Mouse (Mus musculus): ENCODE data around the gene Tecta. TPM values are rescaled to one million over a fixed set of nuclear protein-coding genes. Genes with fewer than 3 reads are reported as not detected.

Tecta gene
- polyA plus RNA-seq, 1 experiment from 2014 or later = 0.34 TPM

DNA sequence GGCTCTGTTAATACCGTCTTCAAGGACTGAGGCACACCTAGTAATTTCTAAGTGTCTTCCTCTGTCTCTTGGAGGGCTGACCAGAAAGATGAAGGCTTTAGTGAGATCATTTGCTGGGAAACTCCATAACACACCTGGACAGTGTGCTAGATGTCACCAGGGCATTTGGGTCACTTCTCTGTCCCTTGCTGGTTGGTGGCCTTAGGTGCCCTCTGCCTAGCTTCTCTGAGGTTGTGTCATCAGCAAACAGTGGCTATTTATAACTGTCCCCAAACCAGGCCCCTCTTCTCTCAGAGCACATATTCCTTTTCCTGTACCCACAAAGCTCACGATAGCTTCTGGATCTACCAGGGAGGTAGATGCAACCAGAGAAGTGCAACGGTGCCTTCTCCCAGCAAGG is 64.8 kb downstream of the Tecta start:
- no peaks in the 10 kb centered on the region for H3K36me3 ChIP-seq
- H3K4me2 ChIP-seq (replicated peaks) = no peak overlapping the region
- ATAC-seq (ENCODE audit: low FRiP score, low read depth) = no peak
- H3K9ac ChIP-seq (replicated peaks) = no peak overlapping the region
- H3K27me3 ChIP-seq = no peaks in the 10 kb centered on the region
- H3K27ac ChIP-seq (replicated peaks) = no peak overlapping the region
- no peaks in the 10 kb centered on the region for H3K9me3 ChIP-seq
- no peak overlapping the region for H3K4me3 ChIP-seq
- peaks cover 4% of the 10 kb centered on the region; the same call in 1 of the 2 replicates for H3K4me1 ChIP-seq
- WGBS = 95% methylated on average over 3 of the region's 3 CpGs

DNA sequence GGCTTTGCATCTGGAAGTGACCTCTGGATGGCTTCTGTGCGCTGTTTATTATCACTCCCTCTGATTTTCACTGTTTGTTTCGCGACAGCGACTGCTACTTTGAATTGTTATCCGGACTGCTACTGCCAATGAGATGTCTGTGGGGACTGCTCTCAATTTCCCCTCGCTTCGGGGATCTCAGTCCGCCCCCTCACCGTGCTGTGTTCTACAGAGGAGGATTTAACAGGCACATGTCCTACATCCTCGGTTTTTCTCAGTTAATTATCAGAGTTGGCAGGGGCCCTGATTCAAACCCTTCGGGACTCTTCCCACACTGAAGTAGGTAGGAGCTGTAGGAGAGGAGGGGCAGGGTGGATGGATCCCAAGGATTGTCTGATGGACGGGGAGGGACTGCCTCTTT is 67.0 kb downstream of the Tecta start:
- no peak for ATAC-seq (ENCODE audit: low FRiP score, low read depth)
- Histone ChIP-seq H3K4me3 (no peak overlapping the region), H3K27ac (replicated peaks) (no peak overlapping the region), H3K9ac (replicated peaks) (no peak overlapping the region), H3K4me2 (replicated peaks) (no peak overlapping the region), H3K27me3 (no peaks in the 10 kb centered on the region), H3K36me3 (no peaks in the 10 kb centered on the region), H3K4me1 (no peaks in the 10 kb centered on the region), H3K9me3 (no peaks in the 10 kb centered on the region)
- whole genome bisulfite sequencing = 81% methylated on average over 12 of the region's 12 CpGs

DNA sequence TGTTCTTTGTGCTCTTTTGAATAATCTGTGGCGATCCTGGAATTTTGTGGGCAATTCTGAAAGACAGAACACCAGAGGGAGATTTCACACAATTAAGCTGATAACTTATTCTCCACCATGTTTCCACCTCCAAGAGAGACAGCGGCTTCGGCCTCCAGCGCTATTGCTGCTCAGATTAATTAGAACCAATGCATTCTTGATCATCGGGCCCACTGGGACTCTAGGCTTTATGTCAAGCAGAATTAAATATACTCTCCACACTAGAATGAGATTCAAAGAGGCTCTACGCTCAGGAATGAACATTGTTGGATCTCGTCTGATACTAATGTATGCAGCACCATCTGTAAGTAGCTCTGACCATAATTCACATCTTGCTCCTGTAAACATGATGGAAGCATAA is 68.4 kb downstream of the Tecta start:
- Histone ChIP-seq H3K27ac (replicated peaks) (no peak overlapping the region), H3K27me3 (no peaks in the 10 kb centered on the region), H3K9ac (replicated peaks) (no peak overlapping the region), H3K36me3 (no peaks in the 10 kb centered on the region), H3K4me1 (no peaks in the 10 kb centered on the region), H3K4me2 (replicated peaks) (no peak overlapping the region), H3K9me3 (no peaks in the 10 kb centered on the region), H3K4me3 (no peak overlapping the region)
- WGBS = 83% methylated on average over 7 of the region's 7 CpGs
- no peak for ATAC-seq (ENCODE audit: low FRiP score, low read depth)

DNA sequence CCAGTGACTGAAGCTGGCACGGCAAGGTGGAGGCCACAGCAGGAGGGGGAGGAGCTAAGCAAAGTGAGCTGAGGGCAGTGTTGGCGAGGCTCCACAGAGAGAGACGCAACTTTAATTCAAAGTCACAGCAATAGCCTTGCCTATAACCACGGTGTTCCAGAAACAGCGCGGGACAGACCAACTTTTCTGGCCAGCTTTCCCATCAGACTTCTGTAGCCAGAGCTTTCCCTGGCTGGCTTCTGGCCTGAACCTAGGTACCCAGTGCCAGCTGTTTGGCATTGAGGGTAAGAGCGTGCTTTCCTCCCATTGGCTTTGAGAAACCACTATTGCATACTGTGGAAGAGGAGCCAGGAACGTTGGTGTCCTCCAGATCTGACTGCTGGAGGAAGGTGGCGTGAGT is 70.0 kb downstream of the Tecta start:
- no peak overlapping the region for H3K4me2 ChIP-seq (replicated peaks)
- H3K4me1 ChIP-seq = 0 out of 2 replicates have a peak, but pooled peaks cover 3% of the 10 kb centered on the region
- WGBS = 83% methylated on average over 9 of the region's 9 CpGs
- no peak overlapping the region for H3K27ac ChIP-seq (replicated peaks)
- no peak overlapping the region for H3K9ac ChIP-seq (replicated peaks)
- no peaks in the 10 kb centered on the region for H3K9me3 ChIP-seq
- H3K4me3 ChIP-seq = no peak overlapping the region
- H3K36me3 ChIP-seq = no peaks in the 10 kb centered on the region
- H3K27me3 ChIP-seq = peaks cover 5% of the 10 kb centered on the region
- ATAC-seq (ENCODE audit: low FRiP score, low read depth) = no peak

DNA sequence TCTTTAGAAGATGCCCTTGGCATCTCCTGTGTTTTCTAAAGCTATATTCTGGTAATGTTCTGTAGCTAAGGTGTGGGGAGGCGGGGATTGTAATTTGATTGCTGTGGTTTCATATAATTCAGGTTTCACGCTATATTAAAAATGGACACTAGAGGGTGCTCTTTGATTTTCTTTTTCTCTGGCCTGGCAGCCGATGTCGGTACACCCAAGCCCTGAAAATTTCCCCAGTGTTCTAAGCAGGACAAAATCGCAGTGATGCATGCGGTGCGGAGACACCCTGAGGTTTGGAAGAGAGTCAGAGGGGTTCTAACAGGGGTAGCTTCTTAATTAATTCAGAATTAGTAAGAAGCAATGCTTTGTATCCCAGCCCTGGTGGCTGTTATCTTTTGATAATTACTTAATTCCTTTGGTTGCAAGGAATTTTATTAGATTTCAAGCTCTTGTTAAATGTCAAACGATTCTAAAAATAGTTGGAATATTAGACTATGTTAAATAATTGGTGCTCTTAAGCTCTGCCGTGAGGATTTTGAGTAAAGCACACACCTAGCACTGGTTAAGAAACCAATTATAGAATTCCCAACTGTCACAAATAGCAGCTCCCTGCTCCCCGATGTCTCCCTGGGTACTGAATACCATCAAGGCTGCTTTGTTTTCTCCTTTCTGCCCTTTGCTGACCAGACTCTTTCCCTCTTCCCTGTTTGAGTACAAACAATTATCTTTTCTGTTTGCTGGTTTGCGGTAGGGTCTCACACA is 72.9 kb downstream of the Tecta start:
- Histone ChIP-seq H3K9ac (replicated peaks) (no peak overlapping the region), H3K27ac (replicated peaks) (no peak overlapping the region), H3K4me2 (replicated peaks) (no peak overlapping the region), H3K4me1 (0 out of 2 replicates have a peak, but pooled peaks cover 3% of the 10 kb centered on the region), H3K4me3 (no peak overlapping the region), H3K36me3 (no peaks in the 10 kb centered on the region), H3K27me3 (peaks cover 6% of the 10 kb centered on the region), H3K9me3 (no peaks in the 10 kb centered on the region)
- no peak for ATAC-seq (ENCODE audit: low FRiP score, low read depth)
- WGBS = 29% methylated on average over 11 of the region's 11 CpGs

DNA sequence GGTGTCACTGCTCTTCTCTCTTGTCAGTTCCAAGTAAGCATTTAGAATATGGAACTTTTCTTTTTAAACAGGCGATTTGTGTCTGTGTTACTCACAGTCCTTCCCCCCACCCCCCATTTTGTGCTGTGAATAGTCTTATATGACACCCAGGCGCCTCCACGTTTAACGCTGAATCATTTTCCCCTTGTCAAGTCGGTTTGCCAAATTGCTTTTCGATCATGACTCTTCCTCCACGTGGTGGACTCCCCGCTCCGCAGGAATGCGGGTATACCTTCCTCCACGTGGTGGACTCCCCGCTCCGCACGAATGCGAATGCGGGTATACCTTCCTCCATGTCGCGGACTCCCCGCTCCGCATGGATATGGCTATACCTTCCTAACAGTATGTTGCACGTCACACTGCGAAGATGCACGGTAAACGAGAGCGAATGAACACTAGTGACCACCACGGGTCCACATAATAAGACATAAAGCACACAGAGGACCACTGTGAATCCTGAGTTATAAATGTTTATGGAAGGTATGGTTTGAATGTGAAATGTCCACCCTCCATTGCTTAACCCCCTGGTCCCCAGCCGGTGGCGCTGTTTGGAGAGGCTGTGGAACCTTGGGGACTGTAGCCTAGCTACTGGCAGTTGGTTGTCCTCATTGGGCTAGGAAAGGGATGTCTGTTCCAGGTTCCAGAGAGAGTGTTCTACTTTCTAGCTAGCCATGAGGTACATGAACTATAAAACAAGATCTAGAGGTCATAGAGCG is 74.9 kb downstream of the Tecta start:
- no peaks in the 10 kb centered on the region for H3K9me3 ChIP-seq
- 0 out of 2 replicates have a peak, but pooled peaks cover 3% of the 10 kb centered on the region for H3K4me1 ChIP-seq
- H3K27me3 ChIP-seq = peaks cover 6% of the 10 kb centered on the region
- WGBS = 56% methylated on average over 29 of the region's 29 CpGs
- ATAC-seq (ENCODE audit: low FRiP score, low read depth) = no peak
- no peak overlapping the region for H3K4me3 ChIP-seq
- H3K27ac ChIP-seq (replicated peaks) = no peak overlapping the region
- H3K36me3 ChIP-seq = no peaks in the 10 kb centered on the region
- H3K4me2 ChIP-seq (replicated peaks) = peak overlapping the region; percentile 25
- H3K9ac ChIP-seq (replicated peaks) = no peak overlapping the region

DNA sequence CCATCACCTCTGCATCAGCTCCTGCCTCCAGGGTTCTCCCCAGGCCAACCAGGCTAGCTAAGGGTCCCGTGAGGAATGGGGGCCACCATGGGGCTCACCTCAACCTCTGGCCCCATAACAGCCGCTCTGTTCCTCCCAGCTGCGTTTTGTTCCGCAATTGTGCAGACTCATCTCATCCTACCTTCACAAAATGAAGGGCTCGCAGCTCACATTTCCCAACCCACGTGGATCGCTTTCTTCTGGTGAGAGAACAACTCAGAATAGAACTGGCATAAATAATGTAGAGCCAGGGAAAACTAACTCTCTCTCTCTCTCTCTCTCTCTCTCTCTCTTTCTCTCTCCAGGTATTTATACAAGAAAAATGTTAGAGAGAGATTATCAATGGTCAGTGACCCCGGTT is 76.5 kb downstream of the Tecta start:
- ATAC-seq (ENCODE audit: low FRiP score, low read depth) = no peak

DNA sequence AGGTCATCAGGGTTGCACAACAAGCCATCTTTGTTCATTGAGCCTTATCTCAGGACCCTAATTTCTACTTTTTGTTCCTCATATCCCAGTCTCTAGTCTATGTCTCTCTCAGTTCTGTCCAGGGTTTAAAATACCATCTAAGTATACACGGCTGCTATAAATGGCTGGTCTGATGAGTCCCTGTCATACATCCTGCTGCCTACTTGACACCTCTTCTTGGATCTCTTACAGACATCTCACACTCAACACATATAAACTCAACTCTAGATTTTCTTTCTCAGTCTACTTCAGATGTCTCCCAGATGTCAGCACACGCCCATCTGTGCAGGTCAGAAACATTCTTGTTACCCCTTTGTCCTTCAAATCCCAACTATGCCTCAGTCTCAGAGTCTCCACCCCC is 78.3 kb downstream of the Tecta start:
- H3K27me3 ChIP-seq = peaks cover 6% of the 10 kb centered on the region
- no peak overlapping the region for H3K27ac ChIP-seq (replicated peaks)
- WGBS = 91% methylated on average over 2 of the region's 2 CpGs
- H3K9ac ChIP-seq (replicated peaks) = no peak overlapping the region
- no peak overlapping the region for H3K4me2 ChIP-seq (replicated peaks)
- H3K4me1 ChIP-seq = 0 out of 2 replicates have a peak, but pooled peaks cover 3% of the 10 kb centered on the region
- H3K4me3 ChIP-seq = no peak overlapping the region
- no peak for ATAC-seq (ENCODE audit: low FRiP score, low read depth)
- no peaks in the 10 kb centered on the region for H3K36me3 ChIP-seq
- H3K9me3 ChIP-seq = no peaks in the 10 kb centered on the region

More for the DNA sequence above, 76.5 kb downstream of the Tecta start:
- H3K9ac ChIP-seq (replicated peaks) = no peak overlapping the region
- no peak overlapping the region for H3K4me3 ChIP-seq
- no peaks in the 10 kb centered on the region for H3K36me3 ChIP-seq
- H3K27ac ChIP-seq (replicated peaks) = no peak overlapping the region
- 91% methylated on average over 8 of the region's 8 CpGs for WGBS
- no peak overlapping the region for H3K4me2 ChIP-seq (replicated peaks)
- H3K27me3 ChIP-seq = peaks cover 6% of the 10 kb centered on the region
- H3K4me1 ChIP-seq = 0 out of 2 replicates have a peak, but pooled peaks cover 3% of the 10 kb centered on the region
- no peaks in the 10 kb centered on the region for H3K9me3 ChIP-seq

DNA sequence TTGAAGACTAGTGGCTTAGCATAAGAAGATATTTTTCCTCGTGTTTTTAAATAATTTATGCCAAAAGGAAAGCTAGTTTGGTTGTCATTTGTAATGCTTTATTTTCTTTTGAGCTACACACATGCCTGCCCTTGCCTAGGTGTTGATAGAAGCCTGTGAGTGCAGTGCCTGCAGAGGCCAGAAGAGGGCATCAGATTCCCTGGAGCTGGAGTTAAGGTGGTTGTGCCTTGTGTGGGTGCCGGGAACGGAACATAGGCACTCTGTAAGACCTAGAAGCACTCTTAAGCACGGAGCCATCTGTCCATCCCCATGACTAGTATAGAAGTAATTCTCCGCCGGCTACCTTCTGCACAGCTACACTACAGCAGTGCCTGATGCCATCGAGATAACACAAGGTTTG is 79.1 kb downstream of the Tecta start:
- no peak overlapping the region for H3K4me2 ChIP-seq (replicated peaks)
- H3K36me3 ChIP-seq = no peaks in the 10 kb centered on the region
- H3K9ac ChIP-seq (replicated peaks) = no peak overlapping the region
- 91% methylated on average over 7 of the region's 7 CpGs for whole genome bisulfite sequencing
- H3K9me3 ChIP-seq = no peaks in the 10 kb centered on the region
- H3K27me3 ChIP-seq = peaks cover 6% of the 10 kb centered on the region
- ATAC-seq (ENCODE audit: low FRiP score, low read depth) = no peak
- H3K27ac ChIP-seq (replicated peaks) = no peak overlapping the region
- 0 out of 2 replicates have a peak, but pooled peaks cover 3% of the 10 kb centered on the region for H3K4me1 ChIP-seq
- H3K4me3 ChIP-seq = no peak overlapping the region

DNA sequence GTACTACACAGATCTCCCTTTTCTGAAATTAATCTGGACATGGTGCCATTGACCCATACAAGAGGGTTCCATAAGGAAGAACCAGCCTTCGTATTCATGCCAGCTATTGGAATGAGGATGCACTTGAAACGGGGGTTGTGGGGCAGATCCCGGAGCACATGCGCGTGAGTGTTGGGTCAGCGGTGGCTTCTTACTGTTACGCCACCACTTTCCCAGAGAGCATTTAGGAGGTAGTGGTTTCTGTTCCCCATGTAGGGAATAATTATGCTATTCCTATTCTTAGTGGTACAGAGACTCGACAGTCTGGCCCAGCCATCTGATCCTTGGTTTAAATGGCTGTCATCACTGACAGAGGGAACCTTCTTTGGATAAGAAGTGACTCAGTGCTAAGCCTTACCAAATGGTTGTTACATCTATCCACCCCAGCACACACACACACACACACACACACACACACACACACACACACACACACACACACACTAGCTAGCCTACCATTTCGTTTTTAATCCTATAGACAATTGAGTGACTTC is 81.2 kb downstream of the Tecta start:
- no peaks in the 10 kb centered on the region for H3K36me3 ChIP-seq
- H3K9me3 ChIP-seq = no peaks in the 10 kb centered on the region
- H3K4me2 ChIP-seq (replicated peaks) = no peak overlapping the region
- no peak overlapping the region for H3K9ac ChIP-seq (replicated peaks)
- H3K27ac ChIP-seq (replicated peaks) = no peak overlapping the region
- no peaks in the 10 kb centered on the region for H3K27me3 ChIP-seq
- no peaks in the 10 kb centered on the region for H3K4me1 ChIP-seq
- no peak for ATAC-seq (ENCODE audit: low FRiP score, low read depth)
- H3K4me3 ChIP-seq = no peak overlapping the region
- 86% methylated on average over 9 of the region's 9 CpGs for WGBS

DNA sequence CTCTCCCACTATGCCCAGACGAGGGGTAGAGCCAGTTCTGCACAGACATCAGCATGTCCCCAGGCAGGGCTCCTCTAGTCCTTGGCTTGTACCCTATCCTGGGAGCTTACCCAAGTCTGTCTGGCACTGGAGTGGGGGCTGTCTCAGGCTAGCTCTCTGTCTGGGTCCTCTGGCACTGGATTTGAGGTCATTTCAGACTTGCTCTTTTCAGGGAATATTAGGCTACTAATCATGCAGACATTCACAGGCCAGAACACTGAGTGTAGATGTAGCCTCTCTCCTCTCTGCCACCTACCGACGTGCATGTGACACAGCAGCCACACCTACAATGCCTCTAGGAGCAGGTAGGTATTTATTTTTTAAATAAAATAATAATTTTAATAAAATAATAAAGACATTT is 82.4 kb downstream of the Tecta start:
- H3K9ac ChIP-seq (replicated peaks) = no peak overlapping the region
- 58% methylated on average over 3 of the region's 3 CpGs for WGBS
- no peaks in the 10 kb centered on the region for H3K36me3 ChIP-seq
- H3K4me3 ChIP-seq = no peak overlapping the region
- H3K9me3 ChIP-seq = no peaks in the 10 kb centered on the region
- H3K4me1 ChIP-seq = no peaks in the 10 kb centered on the region
- ATAC-seq (ENCODE audit: low FRiP score, low read depth) = no peak
- no peaks in the 10 kb centered on the region for H3K27me3 ChIP-seq
- no peak overlapping the region for H3K27ac ChIP-seq (replicated peaks)
- no peak overlapping the region for H3K4me2 ChIP-seq (replicated peaks)

DNA sequence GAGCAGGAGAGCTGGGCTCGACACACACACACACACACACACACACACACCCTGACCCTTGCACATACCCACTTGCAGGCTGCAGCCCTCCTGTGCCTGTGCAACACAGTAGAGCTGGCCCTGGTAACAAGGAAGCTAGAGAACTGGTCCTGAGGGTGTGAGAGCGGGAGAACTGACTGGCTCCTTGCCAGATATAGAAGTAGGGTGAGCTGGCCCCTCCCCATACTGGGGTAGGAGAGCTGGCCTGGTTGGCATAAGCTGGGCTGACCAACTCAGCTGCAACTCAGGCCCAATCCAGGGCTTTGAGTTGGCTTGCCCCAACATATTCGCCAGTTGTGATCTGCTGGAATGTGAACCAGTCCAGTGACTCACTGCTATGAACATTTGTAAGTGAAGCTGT is 83.9 kb downstream of the Tecta start:
- ATAC-seq (ENCODE audit: low FRiP score, low read depth) = no peak
- WGBS = 78% methylated on average over 3 of the region's 3 CpGs

More for the DNA sequence above, 83.9 kb downstream of the Tecta start:
- Histone ChIP-seq H3K27me3 (no peaks in the 10 kb centered on the region), H3K9me3 (no peaks in the 10 kb centered on the region), H3K4me3 (no peak overlapping the region), H3K27ac (replicated peaks) (no peak overlapping the region), H3K9ac (replicated peaks) (no peak overlapping the region), H3K36me3 (no peaks in the 10 kb centered on the region), H3K4me2 (replicated peaks) (no peak overlapping the region), H3K4me1 (no peaks in the 10 kb centered on the region)
